Mouse (Mus musculus) kidney, postnatal 14 days (tissue): ENCODE measurements around the gene Map3k10.
"Not testable (repeated sequence)": the region's sequence is repeated elsewhere in the genome, so short reads cannot be mapped to it uniquely, and the experiment has no call there.

Experiments
- DNase-seq: peaks from one replicate; pipeline ENCODE4 v3.0.0; 2022; ENCODE audit warnings: mixed read lengths

The Map3k10 gene

DNA sequence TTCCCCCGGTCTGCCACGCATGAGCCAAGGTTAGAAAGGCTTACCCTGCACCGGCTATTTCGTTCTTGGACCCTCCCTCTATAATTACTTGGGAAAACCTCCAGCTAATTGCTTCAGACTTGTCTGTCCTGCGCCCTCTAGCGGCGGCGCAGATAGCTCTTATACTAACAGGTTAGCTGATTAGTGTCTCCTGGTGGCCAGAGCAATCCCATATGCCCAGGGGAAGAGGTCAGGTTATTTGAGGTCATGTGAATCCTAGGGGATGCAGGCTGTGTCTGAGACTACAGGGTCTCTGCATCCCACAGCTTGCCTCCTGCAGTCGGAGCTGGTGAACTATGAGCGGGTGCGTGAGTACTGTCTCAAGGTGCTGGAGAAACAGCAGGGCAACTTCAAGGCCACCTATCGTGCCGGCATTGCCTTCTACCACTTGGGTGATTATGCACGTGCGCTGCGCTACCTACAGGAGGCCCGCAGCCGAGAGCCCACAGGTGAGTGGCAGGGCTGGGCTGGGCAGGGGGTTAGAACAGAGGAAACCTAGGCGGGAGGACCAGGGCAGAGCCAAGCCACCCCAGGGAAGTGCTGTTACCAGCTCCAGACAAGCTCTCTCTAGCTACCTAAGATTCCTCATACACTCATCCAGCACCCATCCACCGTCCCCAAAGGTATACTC lies 19.7 kb downstream of the Map3k10 start:
- DNase-seq, result peak; percentile 14

DNA sequence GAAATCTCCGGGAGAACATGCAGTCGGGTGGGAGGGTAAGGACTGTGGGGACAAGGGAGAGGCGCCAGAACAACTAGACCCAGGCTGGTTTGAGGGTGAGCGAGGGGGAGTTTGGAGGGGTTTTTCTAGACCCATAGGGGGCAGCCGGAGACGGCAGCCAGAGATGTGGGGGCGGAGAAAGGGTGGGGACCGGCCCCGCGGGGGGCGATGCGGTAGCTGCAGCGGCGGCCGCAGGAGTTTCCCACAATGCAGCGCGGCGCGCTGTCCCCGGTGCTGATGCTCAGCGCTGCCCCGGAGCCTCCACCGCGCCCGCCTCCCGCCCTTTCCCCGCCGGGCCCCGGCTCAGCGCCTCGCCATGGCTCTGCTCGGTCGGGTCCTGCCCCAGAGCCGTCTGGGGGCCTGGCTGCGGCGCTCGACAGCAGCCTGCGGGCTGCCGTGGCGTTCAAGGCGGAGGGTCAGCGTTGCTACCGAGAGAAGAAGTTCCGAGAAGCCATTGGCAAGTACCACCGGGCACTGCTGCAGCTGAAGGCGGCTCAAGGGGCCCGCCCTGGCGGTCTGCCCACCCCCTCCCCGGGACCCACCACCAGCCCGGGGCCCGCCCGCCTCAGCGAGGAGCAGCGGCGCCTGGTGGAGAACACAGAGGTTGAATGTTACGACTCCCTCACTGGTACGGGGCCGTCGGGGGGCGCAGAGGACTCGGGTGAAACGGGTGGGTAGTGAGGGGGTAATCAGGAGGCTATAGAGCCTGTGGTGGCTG lies 20.5 kb downstream of the Map3k10 start, which contains the start of gene Ttc9b:
Gene Ttc9b (plus strand): TSS at position 235 of the 757 bp plus-strand sequence.
- DNase-seq, result peak; percentile 63

DNA sequence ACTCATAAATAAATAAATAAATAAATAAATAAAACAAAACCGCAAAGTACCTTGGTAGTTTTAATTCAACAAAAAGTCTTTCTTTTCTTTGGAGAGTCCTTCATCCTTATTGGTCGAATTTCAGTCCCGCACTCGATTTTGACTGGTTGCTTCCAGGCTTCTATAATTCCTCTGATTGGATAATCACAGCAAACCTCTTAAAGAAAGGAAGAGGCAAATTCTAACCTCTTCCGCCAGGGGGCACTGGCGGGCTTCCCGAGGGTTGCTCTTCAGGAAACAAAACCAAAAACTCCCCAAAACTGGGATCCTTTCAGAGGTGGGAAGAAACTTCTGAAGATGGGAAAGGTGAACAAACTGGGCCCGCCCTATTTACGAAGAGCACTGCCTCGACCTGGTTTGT lies 23.4 kb downstream of the Map3k10 start:
- DNase-seq, result peak; percentile 84

DNA sequence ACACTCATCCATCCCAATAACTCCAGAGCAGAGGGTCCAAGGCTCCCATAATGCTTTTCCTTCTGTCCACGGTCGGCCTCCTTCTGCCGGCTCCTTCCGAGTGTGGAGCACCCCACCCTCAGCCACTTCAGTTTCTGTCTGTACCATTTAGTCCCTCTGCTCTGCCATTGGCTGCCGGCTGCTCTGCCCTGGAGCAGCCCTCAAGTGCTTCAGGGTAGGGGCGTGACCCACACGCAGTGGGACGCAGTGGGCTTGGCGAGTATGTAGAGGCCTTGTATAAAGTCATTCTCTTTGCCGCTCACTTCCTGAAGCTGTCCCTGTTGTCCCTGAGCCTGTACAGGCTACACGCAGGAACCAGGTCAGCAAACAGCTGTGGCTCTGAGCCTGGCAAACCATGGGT lies 24.7 kb downstream of the Map3k10 start:
- DNase-seq, result no peak

DNA sequence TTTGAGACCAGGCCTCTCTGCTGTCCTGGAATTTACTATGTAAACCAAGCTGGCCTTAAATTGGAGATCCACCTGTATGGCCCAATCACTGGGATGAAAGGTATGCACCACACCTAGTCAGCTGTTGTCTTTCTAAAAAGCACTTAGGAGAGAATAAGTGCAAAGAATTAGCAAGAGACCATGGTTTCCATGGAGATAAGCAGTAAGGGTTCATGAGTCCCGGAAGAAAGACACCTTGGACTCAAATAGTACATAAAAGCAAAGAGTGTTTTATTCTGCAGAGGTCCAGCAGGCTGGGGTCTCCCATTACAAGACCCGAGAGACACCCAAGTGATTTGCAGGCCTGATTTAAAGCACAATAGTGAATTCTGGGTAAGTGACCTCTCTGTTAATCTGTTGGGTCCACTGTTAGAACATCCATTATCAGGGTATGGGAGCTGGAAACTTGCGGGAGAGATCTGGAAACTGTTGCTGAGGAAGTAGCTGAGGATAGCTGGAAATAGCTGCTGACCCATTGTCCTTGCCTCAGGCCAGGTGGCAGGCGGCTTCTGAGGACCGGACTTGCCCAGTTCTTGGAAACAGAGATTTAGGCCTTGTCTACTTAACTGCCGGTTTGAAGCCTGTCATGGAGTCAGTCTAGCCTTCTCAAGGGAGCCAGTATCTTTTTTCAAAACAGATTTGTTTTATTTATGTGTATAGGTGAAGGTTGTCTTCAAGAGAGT lies 27.0 kb downstream of the Map3k10 start:
- DNase-seq, result no peak

GRCm38 (mm10) chr7:27646516-27646915 lies 27.9 kb downstream of the Map3k10 start:
- no peak for DNase-seq

DNA sequence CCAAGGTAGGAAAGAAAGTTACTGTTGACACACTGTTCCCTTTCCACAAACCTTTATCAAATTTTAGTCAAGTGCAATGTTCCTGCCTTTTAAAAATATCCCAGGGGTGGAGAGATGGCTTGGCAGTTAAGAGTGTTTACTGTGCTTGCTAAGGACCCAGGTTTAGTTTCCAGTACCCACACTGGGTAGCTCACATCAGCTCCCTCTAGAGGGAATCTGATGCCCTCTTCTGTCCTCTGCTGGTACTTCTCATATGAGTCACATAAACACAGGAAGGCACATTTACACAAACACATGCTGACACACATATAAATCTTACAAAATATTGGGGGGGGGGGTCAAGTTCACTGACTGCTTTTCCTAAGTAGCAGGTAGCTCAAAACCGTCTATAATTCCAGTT lies 29.9 kb downstream of the Map3k10 start:
- no peak for DNase-seq

- DNase-seq, result not testable (repeated sequence)
Observed at GRCm38 (mm10) chr7:27635094-27635493, 39.3 kb downstream of the Map3k10 start.

DNA sequence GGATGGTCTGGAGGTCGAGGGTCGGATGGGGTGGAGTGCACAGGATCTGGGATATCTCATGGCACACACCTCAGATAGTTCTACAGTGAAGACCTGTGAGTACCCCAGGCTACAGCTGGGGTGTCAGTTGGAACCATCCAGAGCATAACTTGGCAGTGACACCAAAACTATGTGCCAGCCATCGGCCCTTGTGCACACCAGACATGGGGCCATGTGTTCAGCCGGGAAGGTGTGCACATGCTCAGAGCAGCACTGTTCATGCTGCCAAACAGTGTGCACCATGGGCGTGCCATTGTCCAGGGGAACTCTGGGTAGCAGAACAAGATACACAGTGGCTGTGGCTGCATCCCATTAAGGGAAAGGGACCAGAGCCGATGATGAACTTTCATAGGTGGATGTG lies 39.7 kb downstream of the Map3k10 start:
- no peak for DNase-seq

- DNase-seq, result no peak
Observed at GRCm38 (mm10) chr7:27633166-27633565, 41.2 kb downstream of the Map3k10 start.

DNA sequence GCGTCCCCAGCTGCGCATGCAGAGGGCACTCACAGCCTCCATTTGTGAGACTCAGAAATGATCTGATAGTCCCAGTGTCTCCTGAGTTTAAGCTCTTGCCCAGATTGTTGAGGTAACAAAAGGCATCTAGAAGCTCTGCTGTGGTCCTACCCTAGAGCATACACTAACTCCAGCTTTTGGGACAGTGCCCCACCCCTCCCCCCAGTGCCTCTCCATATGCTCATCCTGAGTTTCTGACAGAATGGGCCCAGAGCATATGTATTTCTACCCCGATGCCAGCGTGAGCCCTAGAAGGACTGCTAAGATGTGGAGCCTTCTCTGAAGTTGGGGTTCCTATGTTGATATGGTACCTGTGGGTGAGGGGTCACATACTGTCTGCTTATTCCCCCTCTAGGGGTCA lies 43.0 kb downstream of the Map3k10 start:
- DNase-seq, result no peak

- DNase-seq, result not testable (repeated sequence)
Observed at GRCm38 (mm10) chr7:27628816-27629215, 45.6 kb downstream of the Map3k10 start.

DNA sequence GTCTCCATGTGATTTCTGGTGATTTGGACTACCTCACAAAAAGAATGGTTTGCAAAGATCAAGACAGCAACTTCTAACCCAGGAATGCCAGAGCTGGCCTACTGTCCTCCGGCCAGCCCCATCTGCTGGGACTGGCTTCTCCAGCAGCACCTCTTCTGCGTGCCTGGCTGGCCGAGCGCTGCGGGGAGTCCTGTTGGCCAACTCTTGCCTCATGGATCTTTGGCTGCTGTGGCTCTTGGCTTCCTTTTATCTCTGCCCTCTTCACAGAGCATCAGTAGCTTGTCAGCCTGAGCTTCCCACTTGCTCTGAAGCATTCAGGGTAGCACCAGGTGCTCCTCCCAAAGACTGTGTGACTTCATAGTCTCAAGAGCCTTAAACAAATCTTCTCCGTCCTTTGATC lies 46.2 kb downstream of the Map3k10 start:
- DNase-seq, result no peak

GRCm38 (mm10) chr7:27627707-27628106 lies 46.7 kb downstream of the Map3k10 start:
- no peak for DNase-seq

- DNase-seq, result no peak
Observed at GRCm38 (mm10) chr7:27624967-27625366, 49.4 kb downstream of the Map3k10 start.

GRCm38 (mm10) chr7:27622234-27622633 lies 52.2 kb downstream of the Map3k10 start:
- no peak for DNase-seq

DNA sequence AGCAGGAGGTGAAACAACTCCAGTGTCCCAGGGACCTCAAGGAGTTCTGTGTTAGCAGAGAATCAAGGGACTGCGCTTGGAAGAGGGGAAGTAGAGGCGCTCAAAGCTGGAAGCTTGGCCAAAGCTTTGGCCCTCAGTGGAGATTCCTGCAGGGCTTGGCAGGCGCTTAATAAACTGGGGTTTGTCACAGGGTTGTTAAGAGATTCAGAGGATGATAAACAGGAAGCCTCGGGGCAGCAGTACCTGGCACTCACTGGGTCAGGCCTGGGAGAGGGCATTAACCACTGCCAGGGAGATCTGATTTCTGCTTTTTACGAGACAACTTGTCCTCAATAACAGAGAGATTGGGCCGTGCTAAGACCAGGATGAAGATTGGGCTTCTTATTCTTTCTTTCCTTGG lies 53.4 kb downstream of the Map3k10 start:
- DNase-seq, result no peak

- DNase-seq, result no peak
Observed at GRCm38 (mm10) chr7:27613751-27614499, 60.5 kb downstream of the Map3k10 start.

DNA sequence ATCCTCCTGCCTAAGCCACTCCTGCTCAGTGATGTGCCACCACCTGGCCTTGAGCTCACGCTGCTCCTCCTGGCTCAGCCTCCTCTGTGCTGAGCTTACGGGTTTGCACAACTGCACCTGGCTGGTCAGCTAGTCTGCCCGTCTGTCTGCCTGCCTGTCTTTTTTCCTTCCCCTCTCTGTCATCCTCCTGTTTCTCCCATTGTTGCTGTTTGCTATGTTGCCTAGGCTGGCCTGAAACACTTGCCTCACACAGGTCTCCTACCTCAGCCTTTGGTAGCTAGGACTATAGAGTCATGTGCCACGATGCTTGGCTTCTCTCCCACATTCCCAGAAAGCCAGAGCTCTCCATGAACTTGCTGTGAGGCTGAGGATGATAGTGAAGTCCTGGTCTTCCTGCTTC lies 61.5 kb downstream of the Map3k10 start:
- DNase-seq, result no peak

GRCm38 (mm10) chr7:27610871-27611270 lies 63.5 kb downstream of the Map3k10 start:
- no peak for DNase-seq

DNA sequence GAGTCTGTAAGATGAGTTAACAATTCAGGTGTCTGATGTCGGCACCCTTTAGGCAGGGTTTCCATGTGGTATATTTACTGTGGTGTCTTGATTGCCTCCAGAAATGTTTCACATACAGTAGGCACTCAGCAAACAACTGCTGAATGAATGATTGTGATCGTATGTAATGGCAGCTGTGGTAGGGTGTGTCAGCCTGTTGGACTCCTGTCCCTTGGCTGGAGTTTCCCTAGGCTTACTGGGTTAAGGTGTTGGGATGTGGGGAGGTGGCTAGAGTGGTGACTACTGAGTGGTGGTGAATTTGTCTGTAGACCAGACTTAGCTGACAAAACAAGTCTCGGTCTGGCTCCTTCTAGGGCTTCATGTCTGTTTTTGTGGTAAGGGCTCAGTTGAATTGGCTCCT lies 64.0 kb downstream of the Map3k10 start:
- DNase-seq, result no peak

DNA sequence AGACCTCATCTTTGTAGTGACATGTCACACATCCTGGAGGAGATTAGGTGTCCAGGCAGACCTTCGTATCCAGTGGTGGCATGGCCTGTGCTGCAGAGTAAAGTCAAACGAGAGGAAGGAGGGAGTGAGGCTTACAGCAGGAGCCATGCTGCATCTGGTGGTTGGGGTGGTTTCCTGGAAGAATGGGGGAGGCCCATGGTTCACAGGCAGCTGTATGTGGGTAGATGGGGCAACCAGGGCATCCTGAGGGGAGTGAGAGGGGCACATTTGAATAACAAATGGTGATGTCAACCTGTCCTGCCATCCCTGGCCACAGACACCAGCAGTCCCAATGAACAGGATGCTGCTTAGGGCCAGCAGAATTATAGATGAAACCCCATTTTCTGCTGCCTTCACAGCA lies 64.7 kb downstream of the Map3k10 start:
- DNase-seq, result no peak

DNA sequence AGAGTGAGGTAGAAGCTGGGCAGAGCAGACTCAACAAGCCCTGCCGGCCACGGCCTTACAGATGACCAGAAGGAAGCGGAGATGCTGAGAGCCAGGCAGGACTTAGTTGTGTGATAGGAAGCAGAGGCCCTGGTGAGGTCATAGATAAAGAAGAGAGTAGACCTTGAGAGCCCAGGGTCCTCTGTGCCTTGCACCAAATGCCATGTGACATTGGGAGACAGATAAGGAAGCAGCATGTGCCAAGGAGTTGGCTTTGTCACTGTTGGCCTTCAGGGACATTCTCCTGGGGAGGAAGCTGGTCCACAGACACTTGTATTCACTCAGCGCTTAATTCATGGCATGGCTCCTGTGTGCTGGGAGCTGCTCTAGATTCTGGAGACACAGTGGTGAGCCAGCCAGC lies 65.1 kb downstream of the Map3k10 start:
- no peak for DNase-seq
